Mouse (Mus musculus): ENCODE measurements at regions not wholly inside any gene's neighbourhood (a gene's known extent, or its start where the extent isn't known, plus 50 kb on each side); places are given as distances from the start of the nearest gene placed in this dataset.

DNA sequence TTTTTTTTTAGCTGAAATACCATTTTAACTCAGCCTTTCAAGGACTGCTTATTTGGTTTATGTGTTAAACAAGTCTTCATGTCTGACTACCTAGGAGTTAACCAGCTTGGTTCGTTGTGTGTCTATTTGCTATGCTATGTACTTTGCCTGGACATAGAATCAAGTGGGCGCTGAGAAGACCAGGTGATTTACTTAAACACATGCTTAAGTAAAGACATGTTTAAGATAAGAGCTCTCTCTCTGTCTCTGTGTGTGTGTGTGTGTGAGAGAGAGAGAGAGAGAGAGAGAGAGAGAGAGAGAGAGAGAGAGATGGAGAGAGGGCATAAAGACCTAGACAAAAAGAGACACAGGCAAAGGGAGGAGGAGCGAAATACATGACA, 302.3 kb downstream of the Pik3r1 start:
- Histone ChIP-seq H3K4me3 (ENCODE audit: insufficient read depth, low read length) (no peak overlapping the region), H3K27ac (ENCODE audit: insufficient read depth, low read depth, low read length) (no peak overlapping the region), H3K4me1 (ENCODE audit: control insufficient read depth, insufficient read depth, low read length) (no peaks in the 10 kb centered on the region)
- TF ChIP-seq CTCF (IDR thresholded peaks at IDR 0.05; ENCODE audit: low read depth, low read length) (no peak), POLR2A (IDR thresholded peaks at IDR 0.05; ENCODE audit: borderline replicate concordance, low read depth, low read length) (no peak)

DNA sequence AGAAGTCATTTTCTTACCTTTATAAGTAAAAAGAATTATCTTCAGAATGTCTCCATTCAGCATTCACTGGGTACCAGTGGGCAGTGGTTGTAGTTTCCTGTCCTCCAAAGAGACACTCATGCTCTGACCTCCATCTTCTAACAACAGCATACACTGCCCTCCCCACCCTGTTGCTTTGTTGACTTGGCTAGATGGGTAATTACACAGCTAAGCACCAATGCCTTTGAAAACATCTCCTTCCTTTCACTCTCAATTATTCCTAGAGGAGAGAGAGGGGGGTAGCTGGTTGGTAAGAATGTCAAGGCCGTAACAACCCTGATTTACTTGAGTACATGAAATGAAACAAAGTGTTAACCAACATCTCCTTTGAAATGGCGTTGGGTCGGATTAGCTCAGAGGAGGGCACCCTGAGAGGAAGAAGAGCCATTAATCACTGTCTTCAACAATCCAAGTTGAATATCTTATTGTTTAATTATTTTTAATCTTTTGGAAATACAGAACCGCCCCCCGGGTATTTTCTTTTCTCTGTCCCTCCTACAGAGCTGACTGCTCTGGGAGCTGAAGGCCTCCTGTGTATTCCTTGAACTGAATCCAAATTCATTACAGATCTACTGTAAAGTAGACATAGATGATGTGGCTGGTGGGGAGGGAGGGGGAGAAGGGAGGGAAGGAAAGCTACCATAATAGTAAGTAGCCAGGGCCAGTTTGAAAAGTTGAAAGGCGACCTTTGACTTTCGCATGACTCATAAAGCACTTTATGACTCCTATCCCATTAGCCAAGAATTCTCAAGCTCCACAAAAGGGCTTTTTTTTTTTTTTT, 302.9 kb downstream of the Pik3r1 start:
- Histone ChIP-seq H3K4me1 (ENCODE audit: control insufficient read depth, insufficient read depth, low read length) (no peaks in the 10 kb centered on the region), H3K27ac (ENCODE audit: insufficient read depth, low read depth, low read length) (no peak overlapping the region), H3K4me3 (ENCODE audit: insufficient read depth, low read length) (no peak overlapping the region)
- TF ChIP-seq POLR2A (IDR thresholded peaks at IDR 0.05; ENCODE audit: borderline replicate concordance, low read depth, low read length) = no peak
- no peak for TF ChIP-seq CTCF (IDR thresholded peaks at IDR 0.05; ENCODE audit: low read depth, low read length)

DNA sequence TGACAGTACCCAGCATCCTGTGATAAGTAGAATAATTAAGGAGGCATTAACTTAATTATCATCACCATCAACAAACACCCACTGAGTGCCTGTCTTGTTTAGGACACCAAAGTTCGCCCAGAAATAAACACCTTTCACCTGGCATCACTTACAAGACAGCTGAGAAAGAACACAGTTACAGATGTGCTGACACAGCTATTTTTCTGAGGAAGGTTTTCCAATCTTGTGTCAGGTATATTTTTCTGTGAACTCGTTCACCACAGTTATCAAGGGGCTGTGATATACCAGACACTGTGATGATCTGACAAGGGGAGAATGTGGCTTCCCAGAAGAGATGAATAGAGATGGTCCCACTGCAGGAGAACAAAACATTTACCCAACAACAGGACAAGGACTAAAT, 311.1 kb downstream of the Pik3r1 start:
- TF ChIP-seq CTCF (IDR thresholded peaks at IDR 0.05; ENCODE audit: low read depth, low read length) = no peak
- no peak for TF ChIP-seq POLR2A (IDR thresholded peaks at IDR 0.05; ENCODE audit: borderline replicate concordance, low read depth, low read length)
- H3K4me3 ChIP-seq (ENCODE audit: insufficient read depth, low read length) = no peak overlapping the region
- no peak overlapping the region for H3K27ac ChIP-seq (ENCODE audit: insufficient read depth, low read depth, low read length)
- H3K4me1 ChIP-seq (ENCODE audit: control insufficient read depth, insufficient read depth, low read length) = no peaks in the 10 kb centered on the region

GRCm38 (mm10) chr13:101454276-101454675, 313.7 kb downstream of the Pik3r1 start:
- Histone ChIP-seq H3K27ac (ENCODE audit: insufficient read depth, low read depth, low read length) (no peak overlapping the region), H3K4me1 (ENCODE audit: control insufficient read depth, insufficient read depth, low read length) (no peaks in the 10 kb centered on the region), H3K4me3 (ENCODE audit: insufficient read depth, low read length) (no peak overlapping the region)
- TF ChIP-seq POLR2A (IDR thresholded peaks at IDR 0.05; ENCODE audit: borderline replicate concordance, low read depth, low read length) (no peak), CTCF (IDR thresholded peaks at IDR 0.05; ENCODE audit: low read depth, low read length) (no peak)

- TF ChIP-seq POLR2A (IDR thresholded peaks at IDR 0.05; ENCODE audit: borderline replicate concordance, low read depth, low read length) = no peak
- TF ChIP-seq CTCF (IDR thresholded peaks at IDR 0.05; ENCODE audit: low read depth, low read length) = no peak
- Histone ChIP-seq H3K4me1 (ENCODE audit: control insufficient read depth, insufficient read depth, low read length) (no peaks in the 10 kb centered on the region), H3K27ac (ENCODE audit: insufficient read depth, low read depth, low read length) (no peak overlapping the region), H3K4me3 (ENCODE audit: insufficient read depth, low read length) (no peak overlapping the region)
These were observed 317.5 kb downstream of the Pik3r1 start for GRCm38 (mm10) chr13:101450501-101450900.

GRCm38 (mm10) chr13:101439517-101439916, 328.5 kb downstream of the Pik3r1 start:
- no peak overlapping the region for H3K4me3 ChIP-seq (ENCODE audit: insufficient read depth, low read length)
- H3K27ac ChIP-seq (ENCODE audit: insufficient read depth, low read depth, low read length) = no peak overlapping the region
- TF ChIP-seq CTCF (IDR thresholded peaks at IDR 0.05; ENCODE audit: low read depth, low read length) (no peak), POLR2A (IDR thresholded peaks at IDR 0.05; ENCODE audit: borderline replicate concordance, low read depth, low read length) (no peak)
- H3K4me1 ChIP-seq (ENCODE audit: control insufficient read depth, insufficient read depth, low read length) = no peaks in the 10 kb centered on the region

GRCm38 (mm10) chr13:101439041-101439440, 329.0 kb downstream of the Pik3r1 start:
- Histone ChIP-seq H3K4me1 (ENCODE audit: control insufficient read depth, insufficient read depth, low read length) (no peaks in the 10 kb centered on the region), H3K4me3 (ENCODE audit: insufficient read depth, low read length) (no peak overlapping the region), H3K27ac (ENCODE audit: insufficient read depth, low read depth, low read length) (no peak overlapping the region)
- TF ChIP-seq POLR2A (IDR thresholded peaks at IDR 0.05; ENCODE audit: borderline replicate concordance, low read depth, low read length) (no peak), CTCF (IDR thresholded peaks at IDR 0.05; ENCODE audit: low read depth, low read length) (no peak)

GRCm38 (mm10) chr13:101433162-101433561, 334.9 kb downstream of the Pik3r1 start:
- no peak overlapping the region for H3K4me3 ChIP-seq (ENCODE audit: insufficient read depth, low read length)
- no peaks in the 10 kb centered on the region for H3K4me1 ChIP-seq (ENCODE audit: control insufficient read depth, insufficient read depth, low read length)
- no peak for TF ChIP-seq CTCF (IDR thresholded peaks at IDR 0.05; ENCODE audit: low read depth, low read length)
- TF ChIP-seq POLR2A (IDR thresholded peaks at IDR 0.05; ENCODE audit: borderline replicate concordance, low read depth, low read length) = no peak
- H3K27ac ChIP-seq (ENCODE audit: insufficient read depth, low read depth, low read length) = no peak overlapping the region

- H3K27ac ChIP-seq (ENCODE audit: insufficient read depth, low read depth, low read length) = no peak overlapping the region
- TF ChIP-seq POLR2A (IDR thresholded peaks at IDR 0.05; ENCODE audit: borderline replicate concordance, low read depth, low read length) (no peak), CTCF (IDR thresholded peaks at IDR 0.05; ENCODE audit: low read depth, low read length) (no peak)
These were observed 340.4 kb downstream of the Pik3r1 start for GRCm38 (mm10) chr13:101427426-101428221.

GRCm38 (mm10) chr13:101426461-101426860, 341.6 kb downstream of the Pik3r1 start:
- no peak overlapping the region for H3K4me3 ChIP-seq (ENCODE audit: insufficient read depth, low read length)
- no peak for TF ChIP-seq POLR2A (IDR thresholded peaks at IDR 0.05; ENCODE audit: borderline replicate concordance, low read depth, low read length)
- TF ChIP-seq CTCF (IDR thresholded peaks at IDR 0.05; ENCODE audit: low read depth, low read length) = no peak
- H3K4me1 ChIP-seq (ENCODE audit: control insufficient read depth, insufficient read depth, low read length) = no peaks in the 10 kb centered on the region
- H3K27ac ChIP-seq (ENCODE audit: insufficient read depth, low read depth, low read length) = no peak overlapping the region

More at GRCm38 (mm10) chr13:101427426-101428221, 340.4 kb downstream of the Pik3r1 start:
- H3K4me1 ChIP-seq (ENCODE audit: control insufficient read depth, insufficient read depth, low read length) = no peaks in the 10 kb centered on the region
- H3K4me3 ChIP-seq (ENCODE audit: insufficient read depth, low read length) = no peak overlapping the region

Data from bone marrow macrophage, adult 2 months (primary cell).